Mouse (Mus musculus) lung, postnatal 25 days (tissue): Measurements from ENCODE around the gene Mob2.

Source experiments
- DNase-seq: peaks from one replicate; pipeline ENCODE4 v3.0.0; 2022; ENCODE audit warnings: low spot score

Gene Mob2

GRCm38 (mm10) chr7:142020827-142021226 lies 40.0 kb downstream of the Mob2 start:
- DNase-seq: peak; percentile 39

GRCm38 (mm10) chr7:142019699-142020098 lies 41.2 kb downstream of the Mob2 start:
- peak; percentile 34 for DNase-seq

GRCm38 (mm10) chr7:142016562-142016961 lies 44.3 kb downstream of the Mob2 start:
- peak; percentile 63 for DNase-seq

GRCm38 (mm10) chr7:142001597-142002340 lies 59.1 kb downstream of the Mob2 start:
- DNase-seq: no peak

GRCm38 (mm10) chr7:142000661-142001060 lies 60.2 kb downstream of the Mob2 start:
- no peak for DNase-seq

- no peak for DNase-seq
Measured at GRCm38 (mm10) chr7:141994121-141994520, 66.7 kb downstream of the Mob2 start.

- no peak for DNase-seq
Measured at GRCm38 (mm10) chr7:141991183-141991582, 69.7 kb downstream of the Mob2 start.

DNA sequence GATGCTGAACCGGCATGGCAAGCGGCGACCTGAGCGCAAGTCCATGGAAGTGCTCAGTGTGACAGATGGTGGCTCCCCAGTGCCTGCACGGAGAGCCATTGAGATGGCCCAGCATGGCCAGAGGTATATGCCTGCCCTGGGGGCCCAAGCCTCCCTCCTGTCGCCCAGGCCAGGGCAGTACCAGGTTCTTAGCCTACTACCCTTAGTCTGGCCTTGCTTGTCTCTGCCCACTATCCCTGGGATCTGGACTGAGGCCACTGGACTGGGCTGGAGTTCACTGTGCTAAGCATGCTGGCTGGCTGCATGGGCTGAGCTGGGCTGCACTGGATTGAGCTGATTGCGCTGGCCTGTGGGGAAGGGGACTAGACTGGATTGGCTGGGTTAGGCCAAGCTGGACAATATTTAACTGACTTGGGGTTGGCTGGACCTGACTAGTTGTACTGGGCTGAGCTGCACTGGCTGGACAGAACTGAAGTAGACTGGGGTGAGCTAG lies 72.5 kb downstream of the Mob2 start:
- DNase-seq: no peak

- DNase-seq: no peak
Measured at GRCm38 (mm10) chr7:141981237-141981636, 79.6 kb downstream of the Mob2 start.

DNA sequence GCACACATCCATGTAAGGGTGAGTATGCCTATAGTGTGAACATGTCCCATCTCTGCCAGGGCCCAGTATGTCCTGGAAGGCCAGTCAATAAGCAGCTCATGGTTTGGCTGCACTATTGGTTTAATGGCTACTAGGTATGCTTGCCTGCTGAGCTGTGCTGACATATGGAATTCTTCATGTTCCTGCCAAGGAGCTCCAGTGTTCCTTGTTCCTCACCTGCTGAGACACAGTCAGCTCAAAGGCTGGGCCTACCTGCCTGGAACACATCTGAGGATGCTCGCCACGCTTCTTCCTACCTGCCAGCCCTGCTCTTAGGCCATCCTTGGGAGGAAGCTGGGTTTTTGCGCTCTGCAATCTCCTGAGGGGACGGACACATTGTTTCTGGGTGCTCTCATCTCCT lies 81.6 kb downstream of the Mob2 start:
- DNase-seq: no peak

DNA sequence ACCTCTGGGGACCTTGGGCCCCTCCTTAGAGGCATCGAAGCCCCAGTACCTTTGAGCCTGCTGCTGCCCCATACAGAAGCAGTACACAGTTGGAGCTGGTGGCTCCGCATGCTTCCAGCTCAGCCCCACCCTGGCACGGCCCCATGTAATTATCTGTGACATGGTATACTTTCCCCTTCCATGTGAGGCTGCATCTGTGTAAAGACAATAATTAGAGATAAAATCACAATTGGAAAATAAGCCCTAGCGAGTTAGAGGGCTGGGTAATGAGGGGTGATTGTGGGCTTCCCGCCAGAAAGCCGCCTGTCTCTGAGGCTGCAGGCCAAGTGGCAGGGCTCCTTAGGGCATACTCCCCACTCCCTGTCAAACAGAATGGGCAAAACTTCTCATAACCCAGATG lies 82.9 kb downstream of the Mob2 start:
- DNase-seq: no peak

GRCm38 (mm10) chr7:141972831-141973619 lies 87.8 kb downstream of the Mob2 start:
- DNase-seq: no peak

DNA sequence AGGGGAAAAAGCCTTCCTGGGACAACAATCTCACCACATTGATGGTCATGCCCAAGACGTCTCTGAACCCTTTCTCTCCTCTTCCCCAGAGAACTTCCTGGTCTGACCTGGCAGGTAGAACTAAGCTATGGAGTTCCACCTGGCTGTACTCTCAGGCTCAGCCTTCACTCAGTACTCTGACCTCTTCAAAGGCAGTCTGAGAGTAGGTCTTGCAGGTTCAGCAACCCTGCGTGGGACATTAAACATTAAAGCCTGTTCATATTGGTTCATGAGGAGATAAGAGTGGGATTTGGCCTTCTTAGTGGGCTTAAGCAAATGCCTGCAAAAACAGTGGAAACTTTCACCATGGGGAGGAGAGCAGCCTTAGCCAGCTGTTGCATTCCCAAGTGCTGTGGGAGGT lies 94.6 kb downstream of the Mob2 start:
- no peak for DNase-seq

DNA sequence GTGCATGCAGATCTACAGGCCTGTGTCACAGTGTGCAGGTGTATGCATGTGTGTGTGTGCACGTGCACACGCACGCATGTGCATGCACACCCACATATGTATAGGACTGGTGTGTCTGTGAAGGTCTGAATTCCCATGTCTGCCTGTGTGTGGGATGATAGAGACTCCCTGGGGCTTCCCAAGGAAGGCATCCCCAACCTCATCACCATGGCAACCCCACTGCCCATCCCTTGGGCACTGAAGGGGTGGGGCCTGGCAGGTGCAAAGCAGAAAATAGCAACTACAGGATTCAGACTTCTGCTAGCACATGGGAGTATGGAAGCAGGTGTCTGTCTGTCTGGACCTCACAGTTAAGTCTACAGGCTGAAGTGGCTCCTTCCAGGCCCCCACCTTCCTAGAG lies 98.3 kb downstream of the Mob2 start:
- no peak for DNase-seq

DNA sequence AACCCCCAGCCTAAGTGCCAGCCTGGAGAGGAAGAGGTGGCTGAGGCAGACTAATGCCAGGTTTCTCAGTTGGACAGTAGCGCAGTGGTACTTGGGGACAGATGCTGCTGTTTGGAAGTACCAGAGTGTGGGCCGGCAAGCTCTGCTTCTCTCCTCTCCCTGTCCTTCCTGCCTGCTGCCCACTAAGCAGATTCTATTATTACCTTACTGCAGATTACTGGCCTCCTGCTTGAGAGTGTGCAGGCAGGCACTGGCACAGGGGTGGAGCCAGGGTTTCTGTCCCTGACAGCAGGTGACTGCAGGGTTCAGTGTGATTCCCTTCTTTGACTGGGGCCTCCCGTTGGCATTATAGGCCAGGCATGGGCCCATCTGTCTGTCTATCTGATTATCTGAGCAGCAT lies 99.4 kb downstream of the Mob2 start:
- DNase-seq: no peak

DNA sequence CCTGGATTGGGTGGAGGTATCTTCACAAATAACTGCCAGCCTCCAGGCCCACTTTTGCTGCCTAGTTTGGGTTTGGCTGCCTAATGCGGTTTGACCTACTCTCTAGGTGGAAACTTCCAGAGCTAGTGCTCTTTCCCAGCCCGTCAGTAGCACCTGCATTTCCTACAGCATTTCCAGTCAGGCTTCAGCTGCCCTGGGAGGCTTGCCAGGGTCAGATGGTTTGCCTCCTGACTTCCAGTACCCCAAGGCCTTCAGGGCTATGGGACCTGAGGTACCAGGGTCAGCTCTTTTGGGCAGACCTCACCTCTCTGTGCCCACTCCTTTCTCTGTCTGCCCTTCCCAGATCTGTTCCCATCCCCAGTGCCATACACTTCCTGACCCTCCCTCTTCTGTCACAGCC lies 99.9 kb downstream of the Mob2 start:
- no peak for DNase-seq

DNA sequence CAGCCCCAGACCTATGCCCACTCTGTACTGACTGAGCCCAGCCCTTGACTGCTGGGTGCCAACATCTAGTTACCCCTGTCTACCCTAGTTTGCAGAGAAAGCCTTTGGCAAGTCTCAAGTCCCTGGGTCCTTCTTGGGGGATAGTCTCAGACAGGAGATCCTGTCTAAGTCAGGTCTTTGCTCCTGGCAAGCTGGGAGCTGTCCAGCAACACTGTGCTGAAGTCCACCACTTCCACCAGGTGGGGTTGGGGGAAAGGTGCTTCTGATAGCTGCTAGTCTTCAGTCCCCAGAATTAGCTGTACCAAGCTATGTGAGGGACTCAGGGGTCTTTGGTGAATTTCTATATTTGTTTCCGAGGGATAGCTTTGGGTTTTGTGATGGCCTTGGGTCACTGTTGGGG lies 101.7 kb downstream of the Mob2 start:
- no peak for DNase-seq
